Mouse (Mus musculus) kidney, adult 11 months (tissue): Measurements from ENCODE around the gene Tbc1d8b.

ENCODE experiments used
- DNase-seq: peaks from one replicate; pipeline ENCODE4 v3.0.0; 2022

The Tbc1d8b gene

GRCm38 (mm10) chrX:139780988-139781387, 96.2 kb downstream of the Tbc1d8b start:
- no peak for DNase-seq

- no peak for DNase-seq
Observed at GRCm38 (mm10) chrX:139781563-139781962, 96.8 kb downstream of the Tbc1d8b start.

DNA sequence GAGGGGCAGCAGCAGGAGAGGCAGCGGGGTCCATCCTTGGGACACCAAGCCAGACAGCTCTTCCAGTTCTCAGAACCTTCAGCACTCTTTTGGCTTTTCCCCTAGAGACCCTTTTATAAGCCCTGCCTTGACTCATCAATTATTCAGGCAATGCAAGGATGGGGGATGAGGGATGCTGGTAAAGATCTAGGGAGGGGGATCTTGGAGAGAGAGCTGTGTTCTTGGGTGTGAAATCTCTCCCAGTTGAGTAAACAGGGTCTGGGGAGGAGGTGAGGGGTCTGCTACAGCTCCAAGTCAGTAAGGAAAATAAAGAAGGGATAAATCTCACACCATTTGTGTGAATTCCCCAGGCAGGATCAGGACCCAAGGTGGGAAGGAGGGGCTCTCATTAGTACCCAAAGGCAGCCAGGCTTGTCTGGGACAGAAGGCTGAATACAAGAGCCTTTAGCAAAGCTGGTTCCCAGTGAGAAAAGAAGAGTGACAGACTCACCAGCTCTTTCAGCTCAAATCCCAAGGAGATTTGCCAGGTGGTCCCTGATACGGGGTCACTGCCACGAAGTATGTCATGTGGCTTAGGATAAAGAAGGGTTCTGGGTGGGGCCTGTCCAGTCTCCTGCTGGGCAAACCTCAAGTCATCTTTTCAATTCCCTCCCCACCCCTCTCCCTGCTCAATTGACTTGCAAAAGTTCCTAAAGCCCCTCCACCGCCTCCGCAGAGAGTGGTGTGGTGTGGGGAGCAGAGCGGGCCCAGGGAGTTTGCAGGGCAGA, 97.7 kb downstream of the Tbc1d8b start, which contains the start of gene Ripply1:
Gene Ripply1 (minus strand): TSS at position 76 of the 767 bp plus-strand sequence.
- DNase-seq = no peak

DNA sequence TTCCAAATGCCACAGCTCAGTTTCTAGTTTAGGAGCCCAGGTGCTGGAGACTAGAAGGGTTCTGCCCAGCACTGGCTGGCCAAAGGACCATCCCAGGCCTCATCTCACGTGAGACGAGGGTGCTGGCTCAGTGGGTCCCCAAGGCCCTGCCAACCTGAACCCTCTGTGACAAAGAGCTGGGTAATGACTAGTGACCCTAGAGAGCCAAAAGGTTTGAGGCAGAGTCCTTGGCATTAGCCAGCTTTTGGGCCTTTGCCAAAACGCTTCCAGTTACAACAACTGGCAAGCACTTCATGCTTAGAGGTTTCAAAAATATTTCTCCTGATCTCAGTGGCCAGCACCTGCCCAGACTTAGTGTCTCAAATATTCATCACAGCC, 98.2 kb downstream of the Tbc1d8b start:
- peak; percentile 51 for DNase-seq

DNA sequence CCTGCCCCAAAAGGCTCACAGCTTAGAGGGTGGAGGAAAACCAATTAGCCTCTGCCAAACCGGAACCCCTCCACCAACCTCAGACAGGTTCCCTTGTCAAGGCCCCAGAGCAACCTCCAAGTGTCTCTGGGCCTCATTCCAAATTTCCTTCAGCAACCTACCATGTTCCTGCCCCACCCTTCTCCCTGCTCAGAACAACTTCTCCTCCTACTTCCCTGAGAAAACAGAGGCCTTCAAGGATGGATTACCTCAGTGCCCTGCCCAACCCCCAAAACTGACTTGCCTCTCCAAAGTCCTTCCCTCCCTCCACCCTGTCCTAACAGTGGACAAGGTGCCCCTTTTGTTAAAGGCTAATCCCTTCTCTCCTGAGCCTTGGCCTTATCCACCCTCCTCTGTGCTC, 101.0 kb downstream of the Tbc1d8b start:
- DNase-seq = peak; percentile 75

GRCm38 (mm10) chrX:139794072-139794845, 109.5 kb downstream of the Tbc1d8b start:
- no peak for DNase-seq

- DNase-seq = no peak
Observed at GRCm38 (mm10) chrX:139796037-139796436, 111.2 kb downstream of the Tbc1d8b start.

DNA sequence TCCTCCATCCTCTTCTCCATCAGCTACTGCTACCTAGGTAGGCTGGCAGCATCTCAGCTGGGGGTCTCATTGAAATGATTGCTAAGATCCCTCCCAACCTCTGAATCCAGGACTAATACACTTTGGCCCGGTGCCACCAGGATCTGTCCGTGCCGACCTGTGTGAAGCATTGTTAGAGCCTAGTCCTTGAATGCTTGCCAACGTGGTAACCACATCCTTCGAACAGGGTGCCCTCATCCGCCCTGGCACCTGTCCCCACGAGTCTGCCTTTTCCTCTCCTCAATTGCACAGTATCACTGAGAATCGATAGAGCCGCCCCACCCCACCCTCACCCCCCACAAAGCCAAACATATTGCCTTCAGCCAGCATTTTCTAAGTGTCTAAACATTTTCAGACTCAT, 113.1 kb downstream of the Tbc1d8b start:
- DNase-seq = no peak

DNA sequence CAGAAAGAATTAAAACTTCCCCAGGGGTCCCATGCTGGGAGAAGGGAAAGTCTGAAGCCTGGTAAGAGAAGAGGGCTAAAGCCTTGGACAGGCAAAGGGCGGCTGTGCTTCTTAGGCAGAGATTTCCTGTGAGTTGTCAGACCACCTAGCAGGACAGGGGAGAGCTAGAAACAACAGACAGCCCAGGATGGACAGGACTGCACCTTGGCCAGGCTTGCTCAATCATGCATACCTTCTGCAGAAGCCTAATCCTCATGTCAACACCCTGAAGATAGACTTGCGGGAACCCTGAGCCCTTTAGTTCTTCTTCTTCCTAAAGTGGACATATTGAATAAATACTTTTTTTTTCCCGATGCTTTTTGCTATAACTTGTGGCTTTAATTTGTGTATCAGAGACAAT, 115.2 kb downstream of the Tbc1d8b start:
- no peak for DNase-seq

DNA sequence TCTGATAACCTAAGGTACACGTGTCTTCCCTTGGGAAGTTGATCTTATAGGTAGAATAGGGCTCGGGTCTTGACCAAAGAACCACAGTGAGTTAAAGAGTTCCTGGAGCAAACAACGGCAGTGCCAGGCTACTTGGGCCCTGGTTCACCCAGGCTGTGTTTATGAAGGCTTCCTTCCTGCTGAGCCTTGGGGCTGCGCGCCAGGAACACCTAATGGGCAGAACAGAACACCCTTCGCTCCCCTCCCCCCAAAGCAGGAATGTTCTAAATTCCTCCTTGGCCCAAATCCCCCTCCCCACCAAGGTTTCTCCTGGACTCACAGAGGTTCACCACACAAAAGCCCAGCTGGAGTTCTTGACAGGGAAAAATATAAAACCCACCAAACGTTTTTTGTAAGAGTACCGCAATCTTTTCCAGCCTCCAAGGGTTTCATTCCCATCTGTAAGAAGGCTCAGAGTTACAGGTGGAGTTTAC, 115.6 kb downstream of the Tbc1d8b start, which contains the start of gene Cldn2:
Gene Cldn2 (plus strand): TSS at position 423 of the 473 bp plus-strand sequence.
- DNase-seq = no peak
